Mouse (Mus musculus) olfactory bulb, adult 2 months (tissue): ENCODE data around the gene Tmem160.

Experiments used
- CTCF ChIP-seq: fragments of 200-500 bp; IDR thresholded peaks from 2 replicates; pipeline ENCODE4 v1.5.1; 2012; ENCODE audit warnings: low read depth, mild to moderate bottlenecking, low read length, moderate library complexity; ENCODE audit not compliant: insufficient read depth
- POLR2A ChIP-seq: fragments of 200-500 bp; IDR thresholded peaks from 2 replicates; pipeline ENCODE4 v1.6.1; 2012; ENCODE audit warnings: mild to moderate bottlenecking, low read depth, low read length, moderate library complexity; ENCODE audit not compliant: insufficient read depth

DNA sequence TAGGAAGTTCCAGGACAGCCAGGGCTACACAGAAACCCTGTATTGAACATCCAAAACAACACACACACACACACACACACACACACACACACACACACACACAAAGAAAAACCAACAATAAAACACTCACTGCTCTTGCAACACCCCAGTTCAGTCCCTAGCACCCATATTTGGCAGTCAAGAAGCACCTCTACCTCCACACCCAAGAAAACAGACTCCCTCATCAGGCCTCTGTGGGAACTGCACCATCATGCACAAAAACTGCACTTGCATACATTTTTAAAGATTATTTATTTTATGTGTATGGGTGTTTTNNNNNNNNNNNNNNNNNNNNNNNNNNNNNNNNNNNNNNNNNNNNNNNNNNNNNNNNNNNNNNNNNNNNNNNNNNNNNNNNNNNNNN lies 11.3 kb upstream of the Tmem160 start:
- no peak for TF ChIP-seq CTCF
- TF ChIP-seq POLR2A, result no peak
